Mouse (Mus musculus) ES-Bruce4 (cell line): ENCODE data around the gene Igfl3. TPM values are rescaled to one million over a fixed set of nuclear protein-coding genes. Genes with fewer than 3 reads are reported as not detected.
A peak's percentile ranks its signal among the peaks of the same experiment; 100 is the strongest.

Experiments used
- H3K27ac ChIP-seq: 2 replicates; pipeline ENCODE4 v1.5.1; 2012; ENCODE audit warnings: low read length, inconsistent platforms; ENCODE audit not compliant: insufficient read depth
- H3K27me3 ChIP-seq: 2 replicates; pipeline ENCODE4 v1.6.1; 2012; ENCODE audit warnings: mild to moderate bottlenecking, low read length, inconsistent platforms; ENCODE audit not compliant: control insufficient read depth, poor library complexity, insufficient read depth, severe bottlenecking
- H3K36me3 ChIP-seq: 2 replicates; pipeline ENCODE4 v1.6.1; 2012; ENCODE audit warnings: inconsistent platforms, mild to moderate bottlenecking, low read length, moderate library complexity; ENCODE audit not compliant: control insufficient read depth, poor library complexity, insufficient read depth, severe bottlenecking
- H3K4me1 ChIP-seq: one replicate; pipeline ENCODE4 v1.8.1; 2011; ENCODE audit warnings: low read length; ENCODE audit not compliant: control insufficient read depth, insufficient read depth
- H3K4me3 ChIP-seq: 2 replicates; pipeline ENCODE4 v1.5.1; 2011; ENCODE audit warnings: low read depth, mild to moderate bottlenecking, low read length
- H3K9ac ChIP-seq: 2 replicates; pipeline ENCODE4 v1.6.1; 2012; ENCODE audit warnings: low read depth, mild to moderate bottlenecking, inconsistent platforms; ENCODE audit not compliant: poor library complexity, severe bottlenecking
- H3K9me3 ChIP-seq: replicated peaks from 2 replicates; pipeline ENCODE4 v1.6.1; 2012; ENCODE audit warnings: mild to moderate bottlenecking, low read length, inconsistent platforms; ENCODE audit not compliant: control insufficient read depth, poor library complexity, insufficient read depth, severe bottlenecking
- CTCF ChIP-seq: IDR thresholded peaks from one replicate; pipeline ENCODE4 v1.8.1; 2011; ENCODE audit warnings: low read depth, low read length
- EP300 ChIP-seq: IDR thresholded peaks from 2 replicates; pipeline ENCODE4 v1.6.1; 2011; ENCODE audit warnings: low read depth, low read length; ENCODE audit not compliant: insufficient read depth
- POLR2A ChIP-seq: IDR thresholded peaks from one replicate; pipeline ENCODE4 v1.8.1; 2011; ENCODE audit warnings: low read length; ENCODE audit not compliant: insufficient read depth
- polyA plus RNA-seq: library from polyadenylated mRNA; stranded (reverse); fragments of >200 nt; gene quantifications from 2 replicates; pipeline ENCODE4 v1.2.4, GENCODE M21; 2011; ENCODE audit warnings: low read depth; ENCODE audit not compliant: missing spikeins, insufficient read depth, insufficient read length

The Igfl3 gene
- polyA plus RNA-seq, result not detected in 2 replicates

DNA sequence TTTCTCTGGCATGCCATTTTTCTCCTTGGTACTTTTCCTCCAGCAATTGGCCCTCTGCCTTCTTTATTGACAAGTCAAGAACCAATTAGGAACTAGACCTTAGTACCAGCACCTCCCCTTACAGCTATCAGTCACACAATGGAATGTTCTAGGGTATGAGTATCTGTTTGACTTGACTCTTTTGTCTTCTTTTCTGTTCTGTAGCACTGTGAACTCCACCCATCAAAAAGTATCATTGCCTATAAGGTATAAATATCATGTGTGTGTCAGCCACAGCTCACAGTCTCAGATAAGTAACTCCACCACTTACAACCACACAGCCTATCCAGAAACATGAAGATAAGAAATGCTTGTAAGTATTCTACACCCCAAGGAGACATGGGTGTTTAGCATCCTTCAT is at the start of gene Igfl3:
Gene Igfl3 (plus strand): TSS at position 301 of the 400 bp plus-strand sequence.
- TF ChIP-seq CTCF, result no peak
- TF ChIP-seq POLR2A, result no peak
- no peak for TF ChIP-seq EP300
- Histone ChIP-seq H3K4me1 (no peaks in the 10 kb centered on the region), H3K9me3 (no peaks in the 10 kb centered on the region), H3K27ac (no peak within 1 kb of the TSS), H3K9ac (no peak within 1 kb of the TSS), H3K27me3 (no peaks in the 10 kb centered on the region), H3K36me3 (no peaks in the 10 kb centered on the region), H3K4me3 (no peak within 1 kb of the TSS)

DNA sequence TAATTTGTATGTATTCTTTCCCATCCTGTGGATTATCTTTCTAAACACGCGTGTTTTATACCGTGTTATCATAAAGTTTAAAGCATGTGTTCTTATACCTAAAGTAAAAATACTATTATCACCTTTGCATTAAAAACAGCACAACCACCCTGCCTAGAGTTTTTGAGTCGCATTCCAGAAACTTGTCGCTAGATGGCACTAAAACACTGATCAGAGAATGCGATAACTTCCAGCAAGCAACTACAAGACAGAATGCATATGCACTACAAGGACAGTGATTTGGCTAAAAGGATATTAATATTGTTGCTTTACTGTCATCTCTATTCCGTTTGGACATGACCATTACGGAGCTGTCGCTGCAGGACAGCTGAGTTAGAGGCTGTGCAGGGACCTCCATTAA is 34.6 kb downstream of the Igfl3 start:
- no peak overlapping the region for H3K27ac ChIP-seq
- TF ChIP-seq CTCF (peak; percentile 14), EP300 (no peak)
- H3K4me1 ChIP-seq, result no peaks in the 10 kb centered on the region
- H3K9me3 ChIP-seq, result no peaks in the 10 kb centered on the region
- H3K36me3 ChIP-seq, result no peaks in the 10 kb centered on the region
- H3K4me3 ChIP-seq, result no peak overlapping the region
- no peak overlapping the region for H3K9ac ChIP-seq
- H3K27me3 ChIP-seq, result no peaks in the 10 kb centered on the region

DNA sequence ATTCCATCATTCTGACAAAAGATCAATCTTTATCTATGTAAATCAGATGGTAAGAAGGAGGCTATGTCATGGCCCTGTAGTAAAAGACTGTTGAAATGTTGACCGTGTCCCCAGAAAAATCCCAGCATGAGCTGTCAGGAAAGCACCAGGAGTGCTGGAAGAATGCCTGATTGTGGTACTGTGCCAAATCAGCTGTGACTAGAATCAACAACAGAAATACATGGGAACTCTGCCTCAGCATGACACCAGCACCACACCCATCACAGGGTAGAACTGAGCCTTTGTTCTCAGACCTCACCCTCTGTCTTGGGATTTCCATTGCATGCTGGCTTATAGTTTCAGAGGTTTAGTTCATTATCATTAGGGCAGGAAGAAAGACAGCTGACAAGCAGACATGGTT is 38.4 kb downstream of the Igfl3 start:
- Histone ChIP-seq H3K4me1 (no peaks in the 10 kb centered on the region), H3K36me3 (no peaks in the 10 kb centered on the region), H3K27me3 (no peaks in the 10 kb centered on the region), H3K4me3 (no peak overlapping the region), H3K27ac (no peak overlapping the region), H3K9ac (no peak overlapping the region), H3K9me3 (no peaks in the 10 kb centered on the region)
- no peak for TF ChIP-seq CTCF

Other genes starting within 250 kb of the Igfl3 start
- gene Ceacam11, start 204.4 kb upstream of the Igfl3 start, polyA plus RNA-seq, result 1.5 and 4.0 TPM in 2 replicates
- gene Ceacam13, start 166.6 kb upstream of the Igfl3 start, polyA plus RNA-seq, result 0.60 TPM in 1 of 2 replicates, not detected in the other
- gene Ceacam12, start 110.6 kb upstream of the Igfl3 start, polyA plus RNA-seq, result 0.64 and 4.7 TPM in 2 replicates
- not detected in 2 replicates for gene Mill1, start 68.9 kb downstream of the Igfl3 start, polyA plus RNA-seq
- 0.73 and 2.7 TPM in 2 replicates for gene Psg18, start 178.5 kb downstream of the Igfl3 start, polyA plus RNA-seq